Mouse (Mus musculus): ENCODE data around the gene Smg5. TPM values are rescaled to one million over a fixed set of nuclear protein-coding genes. Genes with fewer than 3 reads are reported as not detected.

The Smg5 gene
- total and polyA plus RNA-seq, 2 experiments from 2014 or later = 25.1 to 54.3 TPM

DNA sequence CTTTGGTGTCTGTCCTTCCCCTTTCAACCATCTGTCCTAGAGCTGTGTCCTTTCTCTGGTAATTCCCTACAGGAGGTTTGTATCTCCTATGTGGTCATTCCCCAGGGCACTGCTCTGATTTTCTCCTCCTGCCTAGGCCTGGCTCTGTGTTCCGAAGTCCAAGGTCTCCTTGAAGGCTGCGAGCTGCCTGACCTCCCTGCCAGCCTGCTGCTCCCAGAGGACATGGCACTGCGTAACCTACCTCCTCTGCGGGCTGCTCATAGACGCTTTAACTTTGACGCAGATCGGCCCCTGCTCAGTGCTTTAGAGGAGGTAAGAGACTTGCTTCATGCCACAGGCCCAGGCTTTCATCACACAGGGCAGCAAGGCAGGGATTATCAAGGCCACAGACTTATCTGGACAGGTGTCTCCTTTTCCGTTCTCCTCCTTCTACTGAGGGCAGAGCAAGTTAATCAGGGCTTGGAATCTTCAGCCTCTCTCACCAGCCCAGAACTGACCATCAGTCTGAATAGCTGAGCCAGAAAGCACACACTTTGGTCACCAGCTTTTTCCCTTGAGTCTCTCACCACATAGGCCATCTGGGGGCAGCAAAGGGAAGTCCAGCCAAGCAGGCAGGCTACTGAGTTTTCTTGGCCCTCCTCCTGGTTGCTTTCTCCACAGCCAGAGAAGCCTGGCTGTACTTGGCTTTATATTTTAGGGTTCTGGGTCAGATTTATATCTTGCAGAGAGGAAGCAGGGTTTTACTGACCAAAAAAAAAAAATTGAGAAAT lies 18.5 kb downstream of the Smg5 start:
- H3K4me3 ChIP-seq (ENCODE audit: low read depth, low read length) = no peak overlapping the region
- peaks cover 100% of the 10 kb centered on the region for H3K36me3 ChIP-seq (replicated peaks; ENCODE audit: control insufficient read depth, insufficient read depth, low read length)
- no peaks in the 10 kb centered on the region for H3K4me1 ChIP-seq (ENCODE audit: control insufficient read depth, insufficient read depth)
- H3K27ac ChIP-seq (ENCODE audit: low read depth) = no peak overlapping the region
- 87% methylated on average over 8 of the region's 8 CpGs for WGBS
- DNase-seq (ENCODE audit: low spot score) (no peak), ATAC-seq (ENCODE audit: insufficient read depth, low read depth) (no peak)
- H3K27me3 ChIP-seq (ENCODE audit: control insufficient read depth, insufficient read depth, low read length) = no peaks in the 10 kb centered on the region
- no peak overlapping the region for H3K4me2 ChIP-seq (ENCODE audit: low read depth, low read length)
- no peak for TF ChIP-seq EP300 (IDR thresholded peaks at IDR 0.05; ENCODE audit: low read depth)
- TF ChIP-seq CTCF (IDR thresholded peaks at IDR 0.05; ENCODE audit: low read depth) = peak; percentile 12; the same call in 1 of the 2 replicates
- H3K9ac ChIP-seq (replicated peaks; ENCODE audit: low read depth, low read length) = no peak overlapping the region
- H3K9me3 ChIP-seq (replicated peaks; ENCODE audit: control insufficient read depth, low read length) = no peaks in the 10 kb centered on the region

DNA sequence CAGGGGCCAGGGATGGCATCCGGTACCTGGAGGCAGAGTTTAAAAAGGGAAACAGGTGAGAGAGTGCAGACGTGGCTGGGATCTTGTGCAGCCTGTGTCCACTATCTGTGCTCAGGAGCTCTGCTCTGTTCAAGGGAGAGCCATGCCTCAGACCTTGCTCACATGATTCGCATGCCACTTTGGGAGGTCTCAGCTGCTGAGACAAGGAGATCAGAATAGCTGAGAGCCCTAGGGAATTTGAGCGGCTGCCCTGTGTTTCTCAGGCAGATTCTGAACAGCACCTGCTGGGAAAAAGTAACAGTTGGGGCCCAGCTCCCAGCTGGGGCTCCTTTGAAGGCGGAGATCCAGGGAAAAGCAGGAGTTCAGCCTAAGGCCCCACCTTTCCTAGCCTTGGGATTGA lies 23.5 kb downstream of the Smg5 start:
- 44% methylated on average over 5 of the region's 5 CpGs for WGBS
- no peaks in the 10 kb centered on the region for H3K9me3 ChIP-seq (replicated peaks; ENCODE audit: control insufficient read depth, low read length)
- no peak overlapping the region for H3K4me2 ChIP-seq (ENCODE audit: low read depth, low read length)
- no peaks in the 10 kb centered on the region for H3K27me3 ChIP-seq (ENCODE audit: control insufficient read depth, insufficient read depth, low read length)
- 0 out of 2 replicates have a peak overlapping the region, but pooled peaks have one; percentile 2 for H3K9ac ChIP-seq (replicated peaks; ENCODE audit: low read depth, low read length)
- no peak overlapping the region for H3K4me3 ChIP-seq (ENCODE audit: low read depth, low read length)
- H3K4me1 ChIP-seq (ENCODE audit: control insufficient read depth, insufficient read depth) = no peaks in the 10 kb centered on the region; the same call in 1 of the 2 replicates
- H3K27ac ChIP-seq (ENCODE audit: low read depth) = no peak overlapping the region
- no peak for TF ChIP-seq CTCF (IDR thresholded peaks at IDR 0.05; ENCODE audit: low read depth)
- H3K36me3 ChIP-seq (replicated peaks; ENCODE audit: control insufficient read depth, insufficient read depth, low read length) = peaks cover 79% of the 10 kb centered on the region
- no peak for DNase-seq (ENCODE audit: low spot score)
- no peak for ATAC-seq (ENCODE audit: insufficient read depth, low read depth)

DNA sequence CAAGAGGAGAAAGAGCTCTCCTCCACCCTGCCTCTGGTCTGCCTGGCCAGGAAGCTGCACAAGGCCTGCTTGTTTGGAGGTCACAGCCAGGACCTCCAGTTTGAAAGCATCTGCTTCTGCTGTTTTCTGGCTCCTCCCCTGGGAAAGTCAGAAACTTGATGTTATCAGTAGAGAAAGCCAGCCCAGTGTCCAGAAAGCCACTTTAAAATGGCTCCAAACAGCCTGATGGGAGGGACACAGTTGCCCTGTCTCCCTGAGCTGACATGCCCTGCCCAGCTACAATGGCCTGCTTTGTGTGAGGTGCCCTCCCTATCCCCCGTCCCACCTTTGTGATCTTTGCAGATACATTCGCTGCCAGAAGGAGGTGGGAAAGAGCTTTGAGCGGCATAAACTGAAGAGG lies 23.9 kb downstream of the Smg5 start:
- H3K4me3 ChIP-seq (ENCODE audit: low read depth, low read length) = no peak overlapping the region
- no peak for TF ChIP-seq EP300 (IDR thresholded peaks at IDR 0.05; ENCODE audit: low read depth)
- no peak for TF ChIP-seq CTCF (IDR thresholded peaks at IDR 0.05; ENCODE audit: low read depth)
- H3K4me1 ChIP-seq (ENCODE audit: control insufficient read depth, insufficient read depth) = no peaks in the 10 kb centered on the region; the same call in 1 of the 2 replicates
- H3K36me3 ChIP-seq (replicated peaks; ENCODE audit: control insufficient read depth, insufficient read depth, low read length) = peaks cover 76% of the 10 kb centered on the region
- H3K9ac ChIP-seq (replicated peaks; ENCODE audit: low read depth, low read length) = 0 out of 2 replicates have a peak overlapping the region, but pooled peaks have one; percentile 2
- no peak for ATAC-seq (ENCODE audit: insufficient read depth, low read depth)
- H3K9me3 ChIP-seq (replicated peaks; ENCODE audit: control insufficient read depth, low read length) = no peaks in the 10 kb centered on the region
- no peaks in the 10 kb centered on the region for H3K27me3 ChIP-seq (ENCODE audit: control insufficient read depth, insufficient read depth, low read length)
- H3K4me2 ChIP-seq (ENCODE audit: low read depth, low read length) = no peak overlapping the region
- H3K27ac ChIP-seq (ENCODE audit: low read depth) = no peak overlapping the region
- 66% methylated on average over 3 of the region's 3 CpGs for WGBS
- DNase-seq (ENCODE audit: low spot score) = no peak

DNA sequence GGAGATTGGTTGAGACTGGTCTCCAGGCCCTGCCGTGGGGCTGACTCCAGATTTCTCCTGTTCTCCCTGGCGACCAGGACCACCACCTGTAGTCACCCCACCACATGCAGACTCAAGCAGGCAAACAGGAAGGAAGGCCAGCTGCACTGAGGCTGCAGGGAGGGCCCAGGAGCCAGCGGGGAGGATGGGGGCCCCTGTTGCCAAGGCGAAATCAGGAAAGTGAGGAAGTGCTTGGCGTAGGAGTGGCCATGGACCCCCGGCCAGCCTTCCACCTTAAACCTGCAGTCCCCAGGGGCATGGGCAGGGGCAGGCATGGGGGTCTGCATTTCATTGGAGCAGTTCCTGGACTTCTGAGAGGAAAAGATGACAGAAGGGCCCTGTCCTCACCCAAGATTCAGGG lies 25.0 kb downstream of the Smg5 start:
- Histone ChIP-seq H3K4me1 (ENCODE audit: control insufficient read depth, insufficient read depth) (no peaks in the 10 kb centered on the region; the same call in 1 of the 2 replicates), H3K27ac (ENCODE audit: low read depth) (no peak overlapping the region), H3K27me3 (ENCODE audit: control insufficient read depth, insufficient read depth, low read length) (peaks cover 9% of the 10 kb centered on the region), H3K4me3 (ENCODE audit: low read depth, low read length) (no peak overlapping the region), H3K9me3 (replicated peaks; ENCODE audit: control insufficient read depth, low read length) (no peaks in the 10 kb centered on the region), H3K9ac (replicated peaks; ENCODE audit: low read depth, low read length) (no peak overlapping the region; the same call in 1 of the 2 replicates), H3K36me3 (replicated peaks; ENCODE audit: control insufficient read depth, insufficient read depth, low read length) (peaks cover 65% of the 10 kb centered on the region), H3K4me2 (ENCODE audit: low read depth, low read length) (no peak overlapping the region)
- ATAC-seq (ENCODE audit: insufficient read depth, low read depth) (no peak), DNase-seq (ENCODE audit: low spot score) (no peak)
- 62% methylated on average over 6 of the region's 6 CpGs for WGBS
- TF ChIP-seq EP300 (IDR thresholded peaks at IDR 0.05; ENCODE audit: low read depth) (no peak), CTCF (IDR thresholded peaks at IDR 0.05; ENCODE audit: low read depth) (no peak)

DNA sequence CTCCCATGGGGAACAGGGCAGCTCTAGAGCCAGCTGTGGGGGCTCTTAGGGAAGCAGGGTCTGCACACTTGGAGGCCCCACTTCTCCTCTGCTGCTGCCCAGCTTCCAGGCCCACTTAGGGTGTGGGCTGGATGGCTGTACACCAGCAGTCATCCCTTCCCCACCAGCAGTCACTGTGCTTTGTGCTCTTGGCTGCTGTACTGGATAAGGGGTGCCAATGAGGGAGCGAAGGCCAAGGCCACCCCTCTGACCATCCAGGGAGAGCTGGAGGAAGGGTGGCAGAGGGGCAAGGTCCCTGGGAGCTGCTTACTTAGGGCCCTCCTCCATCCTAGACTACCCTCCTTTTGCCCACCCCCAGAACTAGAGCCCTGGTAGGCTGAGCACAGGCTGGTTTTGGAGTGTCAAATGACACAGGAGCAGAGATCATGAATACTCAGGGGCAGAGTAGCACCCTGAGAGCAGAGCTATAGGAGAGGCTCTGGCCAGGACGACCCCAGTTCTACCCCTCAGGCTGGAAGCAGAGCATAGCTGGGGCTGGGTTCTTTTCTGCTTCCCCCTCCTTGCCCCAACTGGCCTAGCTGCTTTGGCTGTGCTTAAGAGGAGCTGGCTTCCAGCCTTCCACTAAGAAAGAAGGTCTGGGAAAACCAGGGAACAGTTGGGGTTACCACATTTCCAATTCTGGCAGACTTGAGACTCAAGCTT lies 25.7 kb downstream of the Smg5 start:
- no peak for DNase-seq (ENCODE audit: low spot score)
- Histone ChIP-seq H3K4me3 (ENCODE audit: low read depth, low read length) (no peak overlapping the region), H3K27me3 (ENCODE audit: control insufficient read depth, insufficient read depth, low read length) (peaks cover 10% of the 10 kb centered on the region), H3K4me2 (ENCODE audit: low read depth, low read length) (no peak overlapping the region), H3K9ac (replicated peaks; ENCODE audit: low read depth, low read length) (no peak overlapping the region), H3K36me3 (replicated peaks; ENCODE audit: control insufficient read depth, insufficient read depth, low read length) (peaks cover 58% of the 10 kb centered on the region), H3K4me1 (ENCODE audit: control insufficient read depth, insufficient read depth) (no peaks in the 10 kb centered on the region; the same call in 1 of the 2 replicates), H3K9me3 (replicated peaks; ENCODE audit: control insufficient read depth, low read length) (no peaks in the 10 kb centered on the region), H3K27ac (ENCODE audit: low read depth) (no peak overlapping the region)
- WGBS = 78% methylated on average over 2 of the region's 2 CpGs
- TF ChIP-seq EP300 (IDR thresholded peaks at IDR 0.05; ENCODE audit: low read depth) = no peak
- TF ChIP-seq CTCF (IDR thresholded peaks at IDR 0.05; ENCODE audit: low read depth) = no peak
- ATAC-seq (ENCODE audit: insufficient read depth, low read depth) = no peak
